Mouse (Mus musculus) ovary, postnatal 10 days (tissue): ENCODE data around the gene Magea10.

Source experiments
- DNase-seq: peaks from one replicate; pipeline ENCODE4 v3.0.0; 2022; ENCODE audit warnings: low spot score

The Magea10 gene

DNA sequence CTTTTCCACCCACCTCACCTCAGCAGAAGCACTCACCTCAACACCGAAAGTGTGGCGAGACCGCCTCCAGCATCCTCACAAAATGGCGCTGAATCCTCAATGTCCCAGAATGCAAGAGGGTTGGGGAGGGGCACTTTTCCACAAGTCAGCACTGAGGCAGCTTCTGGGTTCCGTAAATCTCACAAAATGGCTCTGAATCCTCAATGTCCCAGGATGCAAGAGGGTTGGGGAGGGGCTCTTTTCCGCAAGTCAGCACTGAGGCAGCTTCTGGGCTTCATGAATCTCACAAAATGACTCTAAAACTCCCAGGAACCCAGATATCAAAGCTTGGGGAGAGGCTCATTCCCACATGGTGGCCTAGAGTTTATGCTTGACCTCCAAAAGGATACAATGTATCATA is at the start of gene Magea10:
Magea10 (minus strand) TSS at position 101 of the 400 bp plus-strand sequence.
- DNase-seq: no peak

DNA sequence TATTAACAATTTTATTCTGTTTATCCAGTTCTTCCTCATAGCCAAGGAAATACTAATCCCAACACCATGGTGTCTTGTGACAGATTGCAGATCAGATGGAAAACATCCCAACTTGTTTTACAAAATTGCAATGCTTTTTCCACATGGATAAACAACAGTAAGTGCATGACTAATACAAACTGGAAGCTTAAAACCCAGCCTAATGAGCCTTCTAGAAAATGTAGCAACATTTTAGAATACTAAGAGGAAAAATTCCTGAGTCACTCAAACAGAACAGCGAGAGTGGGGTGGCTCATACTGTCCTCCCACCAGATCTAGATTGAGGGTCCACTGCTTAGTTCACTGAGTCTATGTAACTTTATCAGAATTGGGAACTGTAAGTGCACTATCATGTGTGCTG is 4.7 kb downstream of the Magea10 start:
- DNase-seq: no peak
